Mouse (Mus musculus): Measurements from ENCODE around the gene Fthl17e.

DNA sequence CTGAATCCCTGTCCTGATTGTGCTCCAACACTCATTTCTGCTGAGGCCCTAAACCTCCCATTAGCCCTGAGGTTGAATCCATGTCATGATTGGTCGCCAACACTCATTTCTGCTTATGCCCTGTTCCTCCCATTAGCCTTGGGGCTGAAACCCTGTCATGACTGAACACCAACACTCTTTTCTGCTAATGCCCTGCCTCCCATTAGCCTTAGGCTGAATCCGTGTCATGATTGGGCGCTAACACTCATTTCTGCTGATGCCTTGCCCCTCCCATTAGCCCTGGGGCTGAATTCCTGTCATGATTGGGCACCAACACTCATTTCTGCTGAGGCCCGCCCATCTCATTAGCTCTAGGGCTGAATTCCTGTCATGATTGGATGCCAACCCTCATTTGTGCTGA lies 28.8 kb downstream of the Fthl17e start:
- no peak for TF ChIP-seq POLR2A (IDR thresholded peaks at IDR 0.05; ENCODE audit: low read depth, low read length)
- TF ChIP-seq CTCF (IDR thresholded peaks at IDR 0.05; ENCODE audit: extremely low read depth, insufficient read length, insufficient replicate concordance, low read depth, low read length) = no peak
